Mouse (Mus musculus): ENCODE data around the gene Atp5b. TPM values are rescaled to one million over a fixed set of nuclear protein-coding genes. Genes with fewer than 3 reads are reported as not detected.
"Not testable (repeated sequence)": the region's sequence is repeated elsewhere in the genome, so short reads cannot be mapped to it uniquely, and the experiment has no call there.

The Atp5b gene
- 1,000 to 10,000 TPM; 8,639 to 9,190 TPM for total RNA-seq (2021)
- long read RNA-seq, experiment 1, transcript Atp5b-201 (10 exons, 1,916 nt): major isoform, 4,595 of 12,124 reads
- long read RNA-seq, experiment 1, transcript Atp5b-205 (5 exons, 1,131 nt): minor isoform, 19 of 12,124 reads
- long read RNA-seq, experiment 1, partial matches to known transcripts: 7,479 of 12,124 reads
- long read RNA-seq, experiment 1, other reads (novel, unspliced or antisense): 30 of 12,124 reads
- long read RNA-seq, experiment 2, transcript Atp5b-205 (5 exons, 1,131 nt): minor isoform, 12 of 9,235 reads
- long read RNA-seq, experiment 2, transcript Atp5b-201 (10 exons, 1,916 nt): major isoform, 2,526 of 9,235 reads
- long read RNA-seq, experiment 2, partial matches to known transcripts: 6,681 of 9,235 reads
- long read RNA-seq, experiment 2, other reads (novel, unspliced or antisense): 16 of 9,235 reads

DNA sequence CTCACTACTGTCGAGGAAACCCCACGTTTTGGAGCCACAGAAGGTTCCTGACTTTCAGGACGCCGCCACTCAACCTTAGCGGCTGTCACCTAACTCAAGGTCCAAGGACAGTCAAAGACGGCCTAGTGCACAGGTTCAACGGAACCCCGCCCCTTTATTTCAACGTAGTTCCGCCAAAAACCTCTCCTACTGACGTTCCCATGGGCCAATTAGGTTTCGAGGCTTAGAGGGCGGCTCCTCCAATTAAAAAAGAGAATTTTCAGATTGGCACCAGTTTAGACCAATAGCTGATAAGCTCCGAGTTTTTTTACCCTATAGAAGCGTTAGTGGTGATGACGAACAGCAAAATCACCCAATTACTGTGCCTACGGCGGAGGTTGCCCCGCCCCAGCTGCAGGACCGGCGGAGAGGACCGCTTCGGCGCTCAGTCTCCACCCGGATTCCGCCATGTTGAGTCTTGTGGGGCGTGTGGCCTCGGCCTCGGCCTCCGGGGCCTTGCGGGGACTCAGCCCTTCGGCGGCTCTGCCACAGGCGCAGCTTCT, at the start of gene Atp5b:
Gene Atp5b, plus strand, starts transcription at position 394 of the 542 bp plus-strand sequence.
- peak; percentile 99 to 100 for DNase-seq

DNA sequence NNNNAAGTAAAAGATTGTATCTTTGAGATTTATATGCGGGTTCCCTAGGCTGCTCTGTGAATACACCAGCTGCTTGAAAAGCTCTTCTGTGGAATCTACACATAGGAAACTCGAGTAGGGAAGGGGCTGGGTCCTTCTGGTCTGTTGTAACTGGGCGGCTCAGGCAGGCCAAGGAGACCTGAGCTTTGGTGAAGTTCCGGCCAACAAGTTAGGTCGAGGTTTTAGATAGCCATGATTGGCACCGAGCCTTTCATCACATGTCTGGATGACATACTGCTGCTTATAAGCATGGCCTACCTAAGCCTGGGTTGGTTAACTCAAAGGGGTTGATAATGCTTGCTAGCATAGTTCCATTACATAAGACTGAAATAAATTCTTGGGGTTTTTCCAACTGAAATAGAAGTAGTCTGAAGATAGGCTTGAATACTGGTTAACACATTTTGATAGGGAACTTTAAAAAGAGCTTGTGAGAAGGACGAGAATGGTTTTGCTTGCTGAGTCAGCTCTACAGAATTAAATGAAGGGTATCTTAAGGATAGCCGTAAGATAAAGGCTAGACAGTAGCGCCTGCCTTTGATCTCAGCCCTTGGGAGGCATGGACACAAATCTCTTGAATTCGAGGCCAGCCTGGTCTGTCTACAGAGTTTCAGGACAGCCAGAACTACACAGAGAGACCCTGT, 46.2 kb upstream of the Atp5b start:
- DNase-seq: peak; percentile 81 to 84

DNA sequence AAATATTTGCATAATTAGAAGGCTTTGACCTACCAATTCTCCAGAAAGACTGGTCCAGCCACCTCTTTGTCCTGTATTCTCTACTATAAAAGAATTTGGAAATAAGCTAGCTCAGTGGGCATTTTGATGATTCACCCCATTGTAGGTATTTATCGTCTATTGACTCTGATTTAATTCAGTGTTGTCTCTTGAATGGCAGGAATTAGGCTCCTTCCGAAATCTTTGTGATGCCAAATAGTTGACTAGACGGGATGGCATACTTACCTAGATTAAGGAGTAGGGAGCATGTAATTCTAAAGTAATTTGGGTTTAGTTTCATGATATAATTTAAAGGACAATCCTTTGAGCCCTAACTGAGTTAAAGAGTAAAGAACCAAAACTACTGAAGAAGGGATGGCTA, 45.2 kb upstream of the Atp5b start:
- DNase-seq: no peak

DNA sequence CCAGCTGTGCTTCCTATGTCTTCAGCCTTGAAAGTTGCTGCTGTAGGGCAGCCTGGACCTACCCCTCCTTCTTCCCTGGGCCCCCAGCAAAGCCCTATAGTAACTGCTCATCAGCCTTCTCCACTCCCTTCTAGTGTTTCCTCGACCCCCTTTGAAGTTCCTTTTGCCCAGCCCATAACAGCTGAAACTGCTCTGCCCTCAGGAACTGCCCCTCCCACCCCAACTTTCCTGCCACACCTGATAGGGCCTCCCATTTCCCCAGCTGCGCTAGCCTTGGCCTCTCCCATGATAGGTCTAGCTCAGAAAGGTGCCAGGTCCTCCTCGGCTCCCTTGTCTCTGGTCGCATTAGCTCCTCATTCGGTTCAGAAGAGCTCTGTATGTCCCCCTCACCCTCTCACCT, 43.9 kb upstream of the Atp5b start:
- DNase-seq: peak in 1 of 2 experiments; percentile 40

DNA sequence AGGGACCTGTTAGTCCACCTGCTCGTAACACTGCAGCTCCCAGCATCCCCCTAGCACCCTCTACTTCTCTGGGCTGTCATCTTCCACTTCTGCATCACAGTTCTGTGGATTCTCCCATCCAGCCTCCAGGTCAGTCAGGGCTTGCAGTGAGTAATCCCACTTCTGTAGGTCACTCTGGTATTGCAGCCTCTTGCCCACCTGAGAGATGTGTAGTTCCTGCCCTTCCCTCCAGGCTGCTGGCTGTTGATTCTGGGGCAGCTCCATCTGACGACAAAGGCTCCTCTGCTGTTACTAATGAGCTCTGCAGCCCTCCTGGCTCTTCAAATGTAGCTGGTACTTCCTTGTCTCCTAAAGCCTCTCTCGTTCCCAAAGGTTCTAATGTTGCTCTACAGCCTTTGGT, 43.2 kb upstream of the Atp5b start:
- no peak for DNase-seq

DNA sequence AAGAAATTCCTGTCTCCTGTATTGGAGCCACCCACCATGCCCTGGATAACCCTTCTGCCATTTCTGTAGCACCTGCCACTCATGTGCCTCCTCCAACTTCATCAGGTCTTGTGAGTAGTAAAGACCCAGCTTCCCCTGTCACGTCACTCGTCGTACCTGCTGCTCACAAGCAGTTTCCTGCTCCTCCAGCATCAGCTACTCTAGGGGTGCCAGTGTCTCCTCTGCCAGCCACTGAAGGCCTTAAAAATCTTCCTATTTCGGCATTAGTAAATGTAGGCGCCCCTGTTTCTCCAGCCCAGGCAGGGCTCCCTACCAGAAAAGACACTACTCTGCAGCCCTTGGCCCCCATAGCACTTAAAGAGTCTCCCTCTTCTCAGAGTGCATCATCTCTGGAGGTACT, 42.8 kb upstream of the Atp5b start:
- no peak for DNase-seq

DNA sequence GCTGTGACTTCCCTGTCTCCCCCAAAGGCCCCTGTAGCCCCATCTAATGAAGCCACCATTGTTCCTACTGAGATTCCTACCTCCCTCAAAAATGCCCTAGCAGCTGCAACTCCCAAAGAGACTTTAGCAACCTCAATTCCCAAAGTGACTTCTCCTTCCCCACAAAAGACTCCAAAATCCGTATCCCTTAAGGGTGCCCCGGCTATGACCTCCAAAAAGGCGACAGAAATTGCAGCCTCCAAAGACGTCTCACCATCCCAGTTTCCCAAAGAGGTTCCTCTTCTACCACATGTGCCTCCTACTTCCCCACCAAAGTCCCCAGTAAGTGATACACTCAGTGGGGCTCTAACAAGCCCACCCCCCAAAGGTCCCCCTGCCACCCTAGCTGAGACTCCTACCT, 41.4 kb upstream of the Atp5b start:
- DNase-seq: no peak

DNA sequence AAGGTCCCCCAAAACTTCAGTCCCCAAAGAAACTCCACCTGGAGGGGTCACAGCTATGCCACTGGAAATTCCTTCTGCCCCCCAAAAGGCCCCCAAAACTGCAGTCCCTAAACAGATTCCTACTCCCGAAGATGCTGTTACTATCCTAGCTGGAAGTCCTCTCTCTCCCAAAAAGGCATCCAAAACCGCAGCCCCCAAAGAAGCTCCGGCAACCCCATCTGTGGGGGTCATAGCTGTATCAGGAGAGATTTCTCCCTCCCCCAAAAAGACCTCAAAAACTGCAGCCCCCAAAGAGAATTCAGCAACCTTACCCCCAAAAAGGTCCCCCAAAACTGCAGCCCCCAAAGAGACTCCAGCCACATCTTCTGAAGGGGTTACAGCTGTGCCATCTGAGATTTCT, 40.6 kb upstream of the Atp5b start:
- DNase-seq: no peak

DNA sequence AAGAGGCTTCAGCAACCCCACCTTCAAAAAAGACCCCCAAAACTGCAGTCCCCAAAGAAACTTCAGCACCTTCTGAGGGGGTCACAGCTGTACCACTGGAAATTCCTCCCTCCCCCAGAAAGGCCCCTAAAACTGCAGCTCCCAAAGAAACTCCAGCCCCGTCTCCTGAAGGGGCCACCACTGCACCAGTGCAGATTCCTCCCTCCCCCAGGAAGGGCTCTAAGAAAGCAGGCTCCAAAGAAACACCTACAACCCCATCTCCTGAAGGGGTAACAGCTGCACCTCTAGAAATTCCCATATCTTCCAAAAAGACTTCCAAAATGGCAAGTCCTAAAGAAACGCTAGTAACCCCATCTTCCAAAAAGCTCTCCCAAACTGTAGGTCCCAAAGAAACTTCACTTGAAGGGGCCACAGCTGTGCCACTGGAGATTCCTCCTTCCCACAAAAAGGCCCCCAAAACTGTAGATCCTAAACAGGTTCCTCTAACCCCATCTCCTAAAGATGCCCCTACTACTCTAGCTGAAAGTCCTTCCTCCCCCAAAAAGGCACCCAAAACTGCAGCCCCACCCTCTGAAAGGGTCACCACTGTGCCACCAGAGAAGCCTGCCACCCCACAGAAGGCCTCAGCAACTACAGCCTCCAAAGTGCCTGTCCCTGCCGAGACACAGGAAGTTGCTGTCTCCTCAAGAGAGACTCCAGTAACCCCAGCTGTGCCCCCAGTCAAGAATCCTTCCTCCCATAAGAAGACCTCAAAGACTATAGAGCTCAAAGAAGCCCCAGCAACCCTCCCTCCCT, 39.8 kb upstream of the Atp5b start:
- DNase-seq: no peak

DNA sequence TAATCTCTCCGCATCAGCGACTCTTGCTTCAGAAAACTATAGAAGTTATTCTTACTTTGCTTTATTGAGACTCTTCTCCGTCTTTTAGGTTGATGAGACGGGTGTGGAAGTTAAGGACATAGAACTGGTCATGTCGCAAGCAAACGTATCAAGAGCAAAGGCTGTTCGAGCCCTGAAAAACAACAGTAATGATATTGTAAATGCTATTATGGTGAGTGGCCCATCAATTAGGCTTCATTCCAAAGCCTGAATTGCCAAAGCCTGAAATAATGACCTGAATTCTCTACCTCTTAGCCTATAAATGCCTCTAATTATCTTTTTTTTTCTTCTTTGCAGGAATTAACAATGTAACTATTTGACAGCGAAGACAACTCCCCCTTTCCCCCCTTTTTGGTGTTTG, 34.9 kb upstream of the Atp5b start:
- no peak for DNase-seq

DNA sequence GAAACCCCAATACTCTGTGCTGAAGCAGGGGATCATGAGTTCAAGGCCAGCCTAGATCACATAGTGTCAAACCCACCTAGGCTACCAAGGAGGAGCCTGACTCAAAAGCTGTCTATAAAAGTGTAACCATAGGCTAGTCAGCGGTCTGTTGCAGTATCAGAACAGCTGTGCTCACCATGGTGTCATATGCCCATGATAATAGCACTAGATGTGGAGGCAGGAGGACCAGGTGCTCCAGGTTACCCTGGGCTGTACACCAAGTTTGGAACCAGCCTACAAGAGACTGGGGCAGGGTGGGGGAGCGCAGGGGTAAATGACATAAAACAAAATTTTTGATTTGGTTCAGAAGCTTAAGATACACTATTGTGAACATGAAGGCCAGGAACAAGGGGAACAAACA, 33.3 kb upstream of the Atp5b start:
- no peak for DNase-seq

DNA sequence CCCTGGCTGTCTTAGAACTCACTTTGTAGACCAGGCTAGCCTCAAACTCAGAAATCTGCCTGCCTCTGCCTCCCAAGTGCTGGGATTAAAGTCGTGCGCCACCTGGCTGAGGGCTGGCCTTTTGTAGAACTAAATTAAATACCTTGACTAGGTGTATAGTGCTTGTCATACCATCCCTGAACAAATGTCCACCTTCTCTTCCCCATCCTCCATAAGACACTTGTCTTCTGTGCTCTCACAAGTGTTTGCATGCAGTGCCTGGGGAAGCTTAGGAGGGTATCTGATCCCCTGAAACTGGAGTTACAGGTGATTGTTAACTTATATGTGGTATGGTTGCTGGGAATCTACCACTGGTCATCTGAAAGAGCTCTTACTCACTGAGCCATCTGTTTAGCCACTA, 32.7 kb upstream of the Atp5b start:
- no peak for DNase-seq

DNA sequence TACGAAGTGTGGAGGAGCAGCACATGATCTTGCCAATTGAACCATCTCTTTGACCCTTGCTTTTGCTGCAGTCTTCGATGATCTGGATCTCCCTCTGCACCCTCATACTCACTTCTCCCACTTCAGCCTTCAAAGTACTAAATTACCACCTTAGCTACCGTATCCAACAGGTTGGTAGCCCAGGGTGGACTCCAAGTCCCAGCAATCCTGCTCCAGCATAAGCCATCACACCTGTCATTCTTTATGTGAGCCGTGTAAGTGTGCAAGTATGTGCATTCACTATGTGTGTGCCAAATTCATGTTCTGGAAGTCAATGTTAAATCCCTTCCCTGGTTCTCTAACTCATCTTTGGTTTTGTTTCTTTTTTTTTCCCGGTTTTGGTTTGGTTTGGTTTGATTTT, 31.5 kb upstream of the Atp5b start:
- no peak for DNase-seq

DNA sequence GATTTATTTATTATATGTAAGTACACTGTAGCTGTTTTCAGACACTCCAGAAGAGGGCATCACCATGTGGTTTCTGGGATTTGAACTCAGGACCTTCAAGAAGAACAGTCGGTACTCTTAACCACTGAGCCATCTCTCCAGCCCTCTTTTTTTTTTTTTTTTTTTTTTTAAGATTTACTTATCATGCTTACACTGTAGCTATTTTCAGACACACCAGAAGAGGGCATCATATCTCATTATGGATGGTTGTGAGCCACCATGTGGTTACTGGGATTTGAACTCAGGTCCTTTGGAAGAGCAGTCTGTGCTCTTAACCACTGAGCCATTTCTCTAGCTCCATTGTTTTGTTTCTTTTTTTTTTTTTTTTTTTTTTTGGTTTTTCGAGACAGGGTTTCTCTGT, 30.9 kb upstream of the Atp5b start:
- not testable (repeated sequence) for DNase-seq

DNA sequence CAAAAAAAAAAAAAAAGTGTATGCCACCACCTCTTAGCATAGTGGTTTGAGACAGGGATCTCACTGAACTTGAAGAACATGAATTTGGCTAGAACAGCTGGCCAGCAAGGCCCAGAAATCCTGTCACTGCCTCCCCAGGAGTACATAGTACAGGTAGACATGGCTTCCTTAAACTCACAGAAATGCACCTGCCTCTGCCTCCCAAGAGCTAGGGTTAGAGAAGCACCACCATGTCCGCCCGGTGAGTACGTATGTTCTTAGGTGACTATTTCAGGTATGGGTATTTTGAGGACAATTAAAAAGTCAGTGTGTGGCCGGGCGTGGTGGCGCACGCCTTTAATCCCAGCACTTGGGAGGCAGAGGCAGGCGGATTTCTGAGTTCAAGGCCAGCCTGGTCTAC, 30.1 kb upstream of the Atp5b start:
- DNase-seq: no peak

DNA sequence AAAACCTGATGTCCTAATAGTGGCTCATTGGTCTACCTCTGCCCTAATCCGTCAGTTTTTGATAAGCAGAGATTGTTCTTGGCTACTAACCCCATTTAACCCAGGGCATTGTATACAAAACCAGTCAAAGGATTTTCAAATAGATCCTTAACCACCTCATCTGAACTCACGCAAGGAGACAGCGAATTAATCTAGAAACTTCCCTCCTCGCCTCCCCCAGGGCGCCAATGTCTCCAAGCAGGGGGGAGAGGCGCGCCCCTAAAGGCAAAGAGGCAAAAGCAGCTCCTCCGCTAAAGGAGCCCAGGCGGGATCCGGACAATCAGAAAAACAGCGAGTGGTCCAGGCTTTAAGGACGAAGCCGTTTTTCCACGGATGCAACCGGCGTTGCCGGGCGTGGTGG, 24.9 kb upstream of the Atp5b start:
- no peak for DNase-seq

DNA sequence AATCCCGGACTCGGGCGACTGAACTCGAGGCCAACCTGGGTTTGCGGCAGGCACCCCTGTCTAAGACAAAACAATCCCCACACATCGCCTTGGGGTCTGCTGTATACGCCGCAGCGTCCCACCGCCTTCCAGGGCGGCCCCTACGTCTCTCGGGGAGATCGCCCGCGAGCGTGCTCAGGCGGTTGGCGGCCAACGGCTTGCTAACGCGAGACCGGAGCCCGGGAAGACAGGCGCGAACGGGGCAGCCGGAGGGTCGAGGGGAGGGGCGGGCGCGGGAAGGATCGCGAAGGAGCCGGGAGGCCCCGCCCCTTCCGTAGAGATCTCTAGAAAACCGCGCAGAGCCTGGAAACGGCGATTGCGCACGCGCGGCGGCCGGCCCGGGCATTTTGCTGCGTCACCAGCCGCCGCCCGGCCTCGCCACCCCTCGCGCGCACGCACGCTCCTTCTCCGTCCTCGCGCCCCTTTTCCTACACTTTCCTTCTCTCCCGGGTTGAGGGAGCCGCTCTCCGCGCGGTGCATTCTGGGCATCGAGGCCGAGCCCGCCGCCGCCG, 24.4 kb upstream of the Atp5b start, which contains the start of gene Ptges3:
Gene Ptges3, plus strand, starts transcription at position 354 of the 551 bp plus-strand sequence.
- DNase-seq: peak; percentile 96 to 97

DNA sequence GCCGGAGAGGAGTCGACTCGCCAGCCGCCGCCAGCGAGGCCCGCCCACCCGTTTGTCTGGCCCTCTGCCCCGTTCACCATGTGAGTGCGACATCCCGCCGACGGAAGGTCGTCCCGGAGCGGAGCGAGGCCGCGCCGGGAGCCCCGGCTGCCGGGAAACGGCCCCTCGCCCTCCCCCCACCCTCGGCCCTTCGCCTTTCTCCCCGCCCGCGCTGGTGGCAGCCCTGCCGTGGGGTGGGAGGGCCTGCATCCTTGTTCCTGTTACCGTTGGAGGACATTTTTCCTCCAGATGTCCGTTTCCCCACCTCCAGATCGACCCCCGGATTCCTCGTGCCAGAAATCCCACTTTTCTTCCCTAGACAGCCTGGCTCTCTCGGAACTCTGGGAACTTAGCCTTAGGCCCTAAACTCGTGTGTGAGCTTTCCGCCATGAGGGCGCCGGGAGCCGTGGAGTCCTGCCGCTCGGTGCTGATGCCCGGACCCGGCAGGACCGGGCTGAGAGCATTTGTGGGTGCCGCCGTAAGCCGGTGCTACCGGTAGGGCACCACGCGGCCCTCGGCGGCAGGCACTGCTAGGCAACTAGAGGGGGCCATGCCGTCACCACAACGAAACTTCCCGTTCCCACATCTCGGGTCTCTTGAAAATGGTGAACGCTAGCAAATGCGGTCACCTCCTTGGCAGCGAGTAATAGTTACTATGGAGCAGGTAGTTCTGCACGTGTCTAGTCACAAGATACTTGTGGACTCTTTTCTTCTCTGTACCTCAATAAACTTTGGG, 23.7 kb upstream of the Atp5b start:
- DNase-seq: peak in 1 of 2 experiments; percentile 58

DNA sequence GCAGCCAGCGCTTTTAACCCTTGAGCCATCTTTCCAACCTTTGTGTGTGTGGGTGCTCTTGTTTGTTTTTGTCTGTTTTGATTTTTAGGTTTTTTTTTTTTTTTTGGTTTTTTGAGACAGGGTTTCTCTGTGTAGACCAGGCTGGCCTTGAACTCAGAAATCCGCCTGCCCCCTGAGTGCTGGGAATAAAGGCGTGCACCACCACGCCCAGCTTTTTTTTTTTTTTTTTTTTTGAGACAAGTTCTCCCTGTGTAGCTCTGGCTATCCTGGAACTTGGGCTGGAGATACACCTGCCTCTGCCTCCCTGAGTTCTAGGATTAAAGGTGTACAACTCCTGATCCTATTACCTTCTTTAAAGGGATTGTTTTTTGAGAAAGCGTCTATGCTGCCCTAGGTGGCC, 22.0 kb upstream of the Atp5b start:
- no peak for DNase-seq

DNA sequence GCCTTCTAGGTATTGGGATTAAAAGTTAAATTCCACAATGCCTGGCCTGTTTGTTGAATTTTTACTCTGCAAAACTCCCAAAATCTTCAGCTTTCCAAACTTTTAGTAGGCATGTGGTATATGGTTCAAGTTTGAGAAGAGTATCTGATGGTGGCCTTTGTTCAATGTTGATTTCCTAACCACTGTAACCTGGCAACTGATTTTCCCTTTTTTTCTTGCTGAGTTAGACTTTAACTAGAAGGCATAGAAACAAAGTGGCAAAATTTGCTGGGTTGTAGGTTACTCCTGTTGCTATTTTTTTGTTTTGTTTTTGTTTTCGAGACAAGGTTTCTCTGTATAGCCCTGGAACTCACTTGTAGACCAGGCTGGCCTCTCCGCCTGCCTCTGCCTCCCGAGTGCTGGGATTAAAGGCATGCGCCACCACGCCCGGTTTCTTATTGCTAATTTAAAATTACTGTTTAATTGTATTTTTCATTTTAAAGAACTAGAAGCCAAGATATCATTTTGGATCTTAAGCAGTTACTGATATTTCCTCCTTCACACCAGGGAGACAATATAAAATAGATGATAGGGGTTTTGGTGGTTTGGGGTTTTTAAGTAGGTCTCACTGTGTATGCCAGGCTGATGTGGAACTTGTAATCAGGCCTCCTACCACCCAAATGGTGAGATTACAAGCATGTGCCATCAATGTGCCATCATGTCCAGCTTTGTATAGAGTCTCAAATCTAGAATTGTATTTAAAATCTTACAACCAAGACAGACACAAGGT, 20.7 kb upstream of the Atp5b start:
- no peak for DNase-seq

DNA sequence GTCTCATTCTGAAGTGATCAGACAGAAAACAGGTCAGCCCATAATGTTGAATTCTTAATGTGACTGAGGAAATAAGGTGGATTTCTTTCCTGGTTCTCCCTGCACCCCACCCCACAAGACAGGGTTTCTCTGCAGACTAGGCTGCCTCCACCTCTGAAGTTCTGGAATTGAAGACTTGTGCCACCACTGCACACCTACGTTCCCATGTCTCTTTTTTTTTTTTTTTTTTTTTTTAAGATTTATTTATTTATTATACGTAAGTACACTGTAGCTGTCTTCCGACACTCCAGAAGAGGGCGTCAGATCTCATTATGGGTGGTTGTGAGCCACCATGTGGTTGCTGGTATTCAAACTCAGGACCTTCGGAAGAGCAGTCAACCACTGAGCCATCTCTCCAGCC, 17.0 kb upstream of the Atp5b start:
- DNase-seq: no peak
